Mouse (Mus musculus): ENCODE measurements at regions not wholly inside any gene's neighbourhood (a gene's known extent, or its start where the extent isn't known, plus 50 kb on each side); places are given as distances from the start of the nearest gene placed in this dataset.

DNA sequence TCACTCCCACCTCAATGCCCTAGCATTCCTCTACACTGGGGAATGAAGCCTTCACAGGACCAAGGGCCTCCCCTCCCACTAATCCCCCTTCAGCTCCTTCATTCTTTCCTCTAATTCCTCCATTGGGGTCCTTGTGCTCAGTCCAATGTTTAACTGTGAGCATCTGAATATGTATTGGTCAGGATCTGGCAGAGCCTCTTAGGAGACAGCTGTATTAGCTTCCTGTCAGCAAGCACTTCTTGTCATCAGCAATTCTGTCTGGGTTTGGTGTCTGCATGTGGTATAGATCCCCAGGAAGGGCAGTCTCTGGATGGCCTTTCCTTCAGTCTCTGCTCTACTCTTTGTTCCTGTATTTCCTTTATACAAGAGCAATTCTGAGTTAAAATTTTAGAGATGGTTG, 426.8 kb upstream of the 2610001J05Rik start:
- no peak for DNase-seq (ENCODE audit: extremely low spot score in 1 of 2, low spot score in 2 of 2)
- TF ChIP-seq CTCF (IDR thresholded peaks at IDR 0.05) = no peak
- Histone ChIP-seq H3K4me3 (no peak overlapping the region), H3K27ac (no peak overlapping the region)
- intact Hi-C loops (cut with DNase I) = no loop called here

DNA sequence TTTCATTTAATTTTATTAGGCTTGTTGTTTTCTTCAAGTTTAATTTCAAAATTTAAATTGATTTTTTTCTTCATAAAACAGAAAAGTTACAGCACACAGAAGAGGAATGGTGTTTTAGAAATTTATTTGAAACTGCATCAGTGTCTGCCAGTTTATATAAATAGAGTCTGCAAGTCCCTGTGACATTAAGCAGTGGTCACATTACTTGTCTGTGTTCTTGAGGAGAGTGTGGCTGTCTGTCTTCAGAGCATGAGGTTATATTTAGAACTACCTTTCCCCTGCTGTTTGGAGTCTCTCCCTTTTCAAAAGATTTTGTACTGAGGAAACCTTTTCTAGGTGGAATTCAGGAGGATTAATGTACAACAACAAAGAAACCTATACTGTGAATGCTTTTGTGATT, 426.1 kb upstream of the 2610001J05Rik start:
- Histone ChIP-seq H3K4me3 (no peak overlapping the region), H3K27ac (no peak overlapping the region)
- no peak for TF ChIP-seq CTCF (IDR thresholded peaks at IDR 0.05)
- no peak for DNase-seq (ENCODE audit: extremely low spot score in 1 of 2, low spot score in 2 of 2)
- intact Hi-C loops (cut with DNase I) = no loop called here

DNA sequence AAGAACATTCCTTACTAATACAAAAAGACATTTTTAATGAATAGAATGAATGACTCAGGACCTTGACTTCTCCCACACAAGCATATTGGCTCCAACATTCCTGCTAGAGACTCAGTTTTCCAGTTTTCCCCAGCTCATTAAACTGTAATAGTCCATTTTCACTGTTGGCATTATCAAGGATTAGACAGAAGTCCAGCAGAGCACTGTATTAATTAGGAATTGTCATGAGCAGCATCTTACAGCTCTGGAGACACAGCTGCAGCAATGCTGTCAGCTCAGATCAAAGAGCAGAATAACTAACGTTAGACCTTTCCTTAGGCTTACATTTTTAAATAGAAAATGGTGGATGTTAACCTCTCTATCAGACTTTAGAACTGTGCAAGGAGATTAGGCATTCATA, 419.5 kb upstream of the 2610001J05Rik start:
- intact Hi-C loops (cut with DNase I) = no loop called here
- DNase-seq (ENCODE audit: extremely low spot score in 1 of 2, low spot score in 2 of 2) = no peak
- Histone ChIP-seq H3K27ac (no peak overlapping the region), H3K4me3 (no peak overlapping the region)
- no peak for TF ChIP-seq CTCF (IDR thresholded peaks at IDR 0.05)

DNA sequence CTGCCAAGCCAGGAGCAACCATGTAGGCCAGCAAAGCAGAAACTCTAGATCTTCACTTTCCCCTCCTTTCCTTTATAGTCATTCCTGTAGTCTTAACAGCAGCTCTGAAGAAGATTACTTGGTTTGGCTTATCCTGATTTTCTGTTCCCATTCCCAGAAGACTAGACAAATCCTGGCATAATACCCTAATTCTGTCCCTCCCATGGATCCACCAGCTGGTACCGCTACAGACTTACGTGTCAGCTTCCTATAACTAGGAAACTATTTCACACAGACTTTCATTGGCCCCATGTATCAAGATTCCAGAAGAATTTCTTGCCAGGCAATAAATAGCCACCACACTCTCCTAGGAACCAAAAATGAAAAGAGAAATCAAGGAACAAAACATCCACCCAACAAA, 410.2 kb upstream of the 2610001J05Rik start:
- intact Hi-C loops (cut with DNase I) = no loop called here

DNA sequence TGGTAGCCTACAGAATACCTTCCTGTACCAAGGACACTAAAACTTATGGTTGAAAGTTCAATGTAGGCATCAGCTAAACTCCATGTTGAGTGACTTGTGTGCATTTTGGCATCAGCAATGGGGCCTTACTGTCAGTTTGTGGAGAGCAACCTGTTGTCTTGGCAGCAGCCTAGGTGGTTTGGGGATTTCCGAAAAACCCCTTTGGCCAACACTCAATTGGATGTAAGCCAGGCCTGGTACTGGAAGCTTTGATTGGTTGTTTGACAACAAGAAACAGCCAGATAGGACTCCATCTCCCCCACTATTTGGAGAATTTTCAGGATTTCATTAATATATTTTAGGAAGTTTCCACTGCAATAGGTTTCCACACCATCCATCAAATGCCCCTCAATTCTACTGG, 390.6 kb upstream of the 2610001J05Rik start:
- intact Hi-C loops (cut with DNase I) = no loop called here
- Histone ChIP-seq H3K27ac (no peak overlapping the region), H3K4me3 (no peak overlapping the region)
- TF ChIP-seq CTCF (IDR thresholded peaks at IDR 0.05) = no peak
- DNase-seq (ENCODE audit: extremely low spot score in 1 of 2, low spot score in 2 of 2) = no peak

More for the DNA sequence above, 410.2 kb upstream of the 2610001J05Rik start:
- H3K27ac ChIP-seq = no peak overlapping the region
- no peak for TF ChIP-seq CTCF (IDR thresholded peaks at IDR 0.05)
- H3K4me3 ChIP-seq = no peak overlapping the region
- no peak for DNase-seq (ENCODE audit: extremely low spot score in 1 of 2, low spot score in 2 of 2)

DNA sequence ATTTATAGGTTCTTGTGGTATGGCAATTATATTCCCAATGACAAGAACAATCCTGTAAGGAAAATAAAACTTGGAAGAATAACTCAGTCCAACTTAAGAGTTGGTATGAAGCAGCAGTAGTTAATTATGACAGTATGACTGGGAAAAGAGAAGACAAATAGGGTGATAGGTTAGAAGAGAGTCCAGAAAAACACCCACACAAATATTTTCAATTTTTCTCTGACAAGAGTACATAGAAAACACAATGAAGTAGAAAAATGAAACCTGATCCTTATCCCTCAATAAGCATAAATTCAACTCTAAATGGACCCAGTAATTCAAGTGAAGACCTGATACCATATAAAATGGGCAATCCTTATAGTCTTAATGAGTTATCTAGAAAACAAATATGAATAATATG, 369.0 kb upstream of the 2610001J05Rik start:
- DNase-seq (ENCODE audit: extremely low spot score in 1 of 2, low spot score in 2 of 2) = no peak
- TF ChIP-seq CTCF (IDR thresholded peaks at IDR 0.05) = no peak
- intact Hi-C loops (cut with DNase I) = no loop called here
- no peak overlapping the region for H3K4me3 ChIP-seq
- no peak overlapping the region for H3K27ac ChIP-seq

DNA sequence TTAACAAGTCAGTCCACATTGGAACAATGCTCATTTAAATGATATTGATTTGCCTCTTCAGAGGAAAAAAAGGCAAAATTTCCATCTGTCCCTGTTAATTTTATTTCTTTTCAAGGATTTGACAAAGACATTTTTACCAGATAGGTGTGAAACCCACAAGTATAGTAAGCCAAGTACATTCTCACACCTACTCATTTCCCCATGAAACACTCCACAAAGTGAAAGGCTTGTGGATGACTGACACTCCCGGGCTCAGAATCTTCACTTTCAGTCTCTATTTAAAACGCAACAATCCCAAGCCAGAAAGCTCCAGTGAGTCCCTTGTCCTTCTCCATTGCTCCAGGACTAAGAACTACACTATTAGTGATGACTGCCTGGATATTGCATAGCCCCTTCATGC, 367.8 kb upstream of the 2610001J05Rik start:
- Histone ChIP-seq H3K4me3 (no peak overlapping the region), H3K27ac (no peak overlapping the region)
- intact Hi-C loops (cut with DNase I) = no loop called here
- no peak for DNase-seq (ENCODE audit: extremely low spot score in 1 of 2, low spot score in 2 of 2)
- no peak for TF ChIP-seq CTCF (IDR thresholded peaks at IDR 0.05)

DNA sequence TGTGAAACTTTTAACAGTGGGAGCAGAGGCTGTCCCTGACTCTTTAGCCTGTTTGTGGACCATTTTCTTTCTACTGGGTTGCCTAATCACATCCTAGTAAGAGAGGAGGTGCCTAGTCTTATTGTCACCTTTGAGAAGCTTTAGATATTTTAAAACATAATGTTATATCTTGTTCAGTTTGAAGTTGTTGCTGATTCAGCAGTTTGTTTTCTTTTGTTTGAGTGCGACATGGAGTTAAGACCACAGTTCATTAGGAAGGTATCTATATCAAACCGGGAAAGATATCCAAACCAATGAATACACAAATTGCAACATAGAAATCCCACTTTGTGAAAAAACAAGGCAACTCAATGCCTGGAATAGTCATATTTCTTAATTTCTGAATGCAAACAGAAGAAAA, 359.5 kb upstream of the 2610001J05Rik start:
- intact Hi-C loops (cut with DNase I) = no loop called here
- no peak for DNase-seq (ENCODE audit: extremely low spot score in 1 of 2, low spot score in 2 of 2)
- no peak for TF ChIP-seq CTCF (IDR thresholded peaks at IDR 0.05)
- no peak overlapping the region for H3K27ac ChIP-seq
- H3K4me3 ChIP-seq = no peak overlapping the region

DNA sequence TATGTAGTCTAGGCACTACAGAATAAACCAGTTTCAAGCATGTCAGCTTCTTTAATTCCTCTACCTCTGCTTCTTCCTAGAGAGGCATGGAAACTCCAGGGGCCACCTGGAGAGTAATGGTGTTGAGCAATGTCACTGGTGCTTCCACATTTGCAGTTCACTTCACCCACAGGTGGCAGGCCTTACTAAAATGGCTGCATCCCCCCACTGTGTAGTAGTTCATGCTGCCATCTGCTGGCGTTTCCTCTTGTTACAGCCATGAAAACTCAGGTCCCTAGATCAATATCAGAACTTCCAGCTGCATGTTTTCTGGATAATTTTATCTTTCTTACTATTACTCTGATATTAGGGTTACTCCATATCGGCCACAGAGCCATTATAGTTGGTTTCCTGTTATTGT, 336.2 kb upstream of the 2610001J05Rik start:
- TF ChIP-seq CTCF (IDR thresholded peaks at IDR 0.05) = peak; percentile 68
- intact Hi-C loops (cut with DNase I) = loop anchor here (5.0 to 10.0 kb wide), 5 partner anchors 335 to 920 kb away; partner anchors contain the start of gene 2610001J05Rik
- Histone ChIP-seq H3K4me3 (no peak overlapping the region), H3K27ac (no peak overlapping the region)
- peak; percentile 18 to 49 for DNase-seq (ENCODE audit: extremely low spot score in 1 of 2, low spot score in 2 of 2)

DNA sequence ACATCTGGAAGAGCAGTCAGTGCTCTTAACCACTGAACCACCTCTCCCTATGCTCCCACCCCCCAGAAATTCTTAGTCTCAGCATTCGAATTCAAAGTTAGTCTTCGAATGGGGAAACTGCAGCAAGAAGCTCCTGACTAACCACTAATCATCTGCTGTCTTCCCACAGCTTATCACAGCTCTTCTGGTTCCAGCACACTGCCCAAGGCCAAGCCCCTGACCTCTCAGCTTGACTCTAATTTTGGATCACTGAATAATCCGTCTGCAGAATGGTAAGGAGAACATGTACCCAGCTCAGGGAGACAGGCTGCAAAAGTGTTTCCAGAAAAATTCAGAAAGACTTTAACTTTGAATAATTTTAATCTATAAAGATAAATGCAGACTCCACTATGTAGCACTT, 325.8 kb upstream of the 2610001J05Rik start:
- no peak for DNase-seq (ENCODE audit: extremely low spot score in 1 of 2, low spot score in 2 of 2)
- intact Hi-C loops (cut with DNase I) = no loop called here
- no peak for TF ChIP-seq CTCF (IDR thresholded peaks at IDR 0.05)
- H3K4me3 ChIP-seq = no peak overlapping the region
- H3K27ac ChIP-seq = no peak overlapping the region

DNA sequence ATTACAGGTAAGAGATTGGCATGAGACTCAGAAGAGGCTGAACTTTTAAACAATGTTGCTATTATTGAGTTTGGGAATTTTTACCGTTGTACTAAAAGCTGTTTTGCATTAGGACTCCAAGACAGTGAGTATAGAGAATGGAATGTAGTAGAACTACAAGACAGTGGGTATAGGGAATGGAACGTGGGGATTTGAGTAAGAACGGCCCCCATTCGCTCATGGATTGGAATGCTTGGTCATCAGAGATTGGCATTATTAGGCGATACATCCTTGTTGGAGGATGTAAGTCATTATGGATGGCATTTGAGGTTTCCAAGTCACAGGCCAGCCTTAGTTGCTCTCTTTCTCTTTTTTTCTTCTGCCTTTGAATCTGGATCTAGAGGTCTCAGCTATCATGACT, 324.0 kb upstream of the 2610001J05Rik start:
- intact Hi-C loops (cut with DNase I) = no loop called here
- H3K27ac ChIP-seq = no peak overlapping the region
- TF ChIP-seq CTCF (IDR thresholded peaks at IDR 0.05) = no peak
- no peak for DNase-seq (ENCODE audit: extremely low spot score in 1 of 2, low spot score in 2 of 2)
- no peak overlapping the region for H3K4me3 ChIP-seq

DNA sequence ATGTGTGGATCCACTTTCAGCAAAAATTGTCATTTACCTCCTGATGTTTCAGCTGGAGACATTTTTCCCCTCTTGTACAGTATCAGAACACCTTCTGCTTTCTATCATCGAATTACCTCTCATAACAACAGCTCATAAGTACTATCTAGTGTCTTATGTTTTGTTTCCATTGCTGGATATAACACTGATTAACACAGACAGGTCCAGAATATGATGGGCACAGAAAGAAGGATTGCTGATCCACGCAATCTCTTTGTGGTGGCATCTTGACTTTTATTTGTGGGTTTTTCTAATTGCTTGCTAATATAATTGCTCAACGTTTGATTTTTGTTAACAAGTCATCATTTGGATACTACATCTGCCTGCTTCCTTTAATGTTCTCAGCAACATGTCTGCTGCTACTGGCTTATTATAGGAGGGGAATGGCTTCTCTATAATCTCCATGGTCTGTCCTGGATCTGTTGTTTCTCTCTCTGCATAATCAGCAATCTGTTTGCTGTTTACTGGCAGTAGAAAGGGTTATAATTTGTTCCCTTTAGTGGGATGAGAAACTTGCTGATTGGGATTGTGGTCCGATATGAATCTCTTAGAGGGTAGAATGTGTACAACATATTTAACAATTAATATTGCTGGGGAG, 320.2 kb upstream of the 2610001J05Rik start:
- DNase-seq (ENCODE audit: extremely low spot score in 1 of 2, low spot score in 2 of 2) = no peak
- intact Hi-C loops (cut with DNase I) = no loop called here
- H3K4me3 ChIP-seq = no peak overlapping the region
- H3K27ac ChIP-seq = no peak overlapping the region
- no peak for TF ChIP-seq CTCF (IDR thresholded peaks at IDR 0.05)

DNA sequence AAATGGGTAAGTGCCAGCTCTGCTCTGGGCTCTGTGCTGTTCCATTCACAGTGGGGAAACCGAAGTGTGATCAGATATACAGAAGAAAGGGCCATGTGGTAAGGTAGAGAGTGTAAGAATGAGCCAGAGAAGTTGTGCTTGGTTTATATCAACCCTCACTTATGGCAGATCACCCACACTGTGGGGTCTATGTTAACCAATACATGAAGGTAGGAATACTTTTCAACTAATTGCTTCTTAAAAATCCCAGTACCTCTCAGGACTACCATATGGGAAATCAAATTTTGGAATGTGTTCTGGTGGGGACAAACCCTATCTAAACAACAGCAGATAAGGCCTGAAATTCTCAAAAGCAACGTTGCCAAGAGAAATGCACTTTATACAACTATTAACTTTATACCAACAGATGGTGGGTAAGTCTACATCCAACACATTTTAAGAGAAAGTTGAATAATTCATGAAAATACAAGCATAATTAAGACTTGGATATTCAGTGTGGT, 314.7 kb upstream of the 2610001J05Rik start:
- intact Hi-C loops (cut with DNase I) = loop anchor here (5.0 kb wide), 1 partner anchor 349 kb away; the partner anchor contains the start of gene Gpr85
- no peak overlapping the region for H3K27ac ChIP-seq

More for the DNA sequence above, 314.7 kb upstream of the 2610001J05Rik start:
- no peak overlapping the region for H3K4me3 ChIP-seq
- peak in 1 of 2 experiments; percentile 11 for DNase-seq (ENCODE audit: extremely low spot score in 1 of 2, low spot score in 2 of 2)
- no peak for TF ChIP-seq CTCF (IDR thresholded peaks at IDR 0.05)
